Mouse (Mus musculus): ENCODE results near the gene Smarca5. TPM values are rescaled to one million over a fixed set of nuclear protein-coding genes. Genes with fewer than 3 reads are reported as not detected.
"Not testable (repeated sequence)": the region's sequence is repeated elsewhere in the genome, so short reads cannot be mapped to it uniquely, and the experiment has no call there.

The Smarca5 gene
- polyA plus RNA-seq (2015; fragmentation: Nextera tagmentation; extraction: Ambion mirVana): 50.3 and 63.6 TPM in 2 replicates

- peak; percentile 90 for ATAC-seq (ENCODE audit: insufficient number of reproducible peaks, low FRiP score, low TSS enrichment, low read depth)
- peak within 1 kb of the TSS; percentile 94 for H3K9ac ChIP-seq
- peaks cover 12% of the 10 kb centered on the region for H3K4me1 ChIP-seq
- H3K9me3 ChIP-seq, H3K27me3 ChIP-seq: not testable (repeated sequence)
- WGBS: under 1% methylated on average over 87 of the region's 91 CpGs
- H3K4me3 ChIP-seq: peak within 1 kb of the TSS; percentile 95
- peak within 1 kb of the TSS; percentile 99 for H3K27ac ChIP-seq
- peaks cover 11% of the 10 kb centered on the region; the same call in 1 of the 2 replicates for H3K36me3 ChIP-seq
- H3K4me2 ChIP-seq: peak within 1 kb of the TSS; percentile 87
Measured at GRCm38 (mm10) chr8:80739155-80739924, at the start of gene Smarca5. Gene Smarca5, minus strand, starts transcription at chr8:80739497.

GRCm38 (mm10) chr8:80784559-80784958, 45.3 kb upstream of the Smarca5 start:
- no peak overlapping the region for H3K27ac ChIP-seq
- no peak for ATAC-seq (ENCODE audit: insufficient number of reproducible peaks, low FRiP score, low TSS enrichment, low read depth)
- no peaks in the 10 kb centered on the region for H3K9me3 ChIP-seq
- H3K4me2 ChIP-seq: no peak overlapping the region
- no peaks in the 10 kb centered on the region for H3K27me3 ChIP-seq
- no peak overlapping the region for H3K9ac ChIP-seq
- no peak overlapping the region for H3K4me3 ChIP-seq
- H3K36me3 ChIP-seq: peaks cover 62% of the 10 kb centered on the region
- 0 out of 2 replicates have a peak, but pooled peaks cover 3% of the 10 kb centered on the region for H3K4me1 ChIP-seq
- 90% methylated on average over 9 of the region's 9 CpGs for WGBS

DNA sequence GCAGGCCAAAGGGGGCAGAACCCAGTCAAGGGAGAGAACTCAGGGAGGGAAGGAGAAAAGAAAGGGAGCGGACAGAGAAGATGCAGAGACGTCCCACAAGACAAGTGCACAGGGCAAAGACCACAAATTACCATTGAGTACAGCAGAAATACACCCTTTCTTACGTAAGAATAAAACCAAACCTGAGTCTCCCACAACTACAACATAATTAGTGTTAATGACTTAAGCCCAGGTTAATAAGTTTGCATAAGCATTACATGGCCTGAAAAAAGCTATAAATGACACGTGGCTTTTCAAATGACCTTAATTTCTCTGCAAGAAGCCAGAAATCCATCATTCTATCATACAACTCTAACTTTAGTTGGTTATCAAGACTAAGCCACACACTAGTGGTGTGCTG, 44.0 kb upstream of the Smarca5 start:
- H3K4me3 ChIP-seq: no peak overlapping the region
- no peaks in the 10 kb centered on the region for H3K9me3 ChIP-seq
- H3K27ac ChIP-seq: no peak overlapping the region
- H3K27me3 ChIP-seq: no peaks in the 10 kb centered on the region
- 86% methylated on average over 4 of the region's 4 CpGs for WGBS
- no peak overlapping the region for H3K9ac ChIP-seq
- H3K4me2 ChIP-seq: no peak overlapping the region
- ATAC-seq (ENCODE audit: insufficient number of reproducible peaks, low FRiP score, low TSS enrichment, low read depth): no peak
- 0 out of 2 replicates have a peak, but pooled peaks cover 3% of the 10 kb centered on the region for H3K4me1 ChIP-seq
- peaks cover 61% of the 10 kb centered on the region for H3K36me3 ChIP-seq

DNA sequence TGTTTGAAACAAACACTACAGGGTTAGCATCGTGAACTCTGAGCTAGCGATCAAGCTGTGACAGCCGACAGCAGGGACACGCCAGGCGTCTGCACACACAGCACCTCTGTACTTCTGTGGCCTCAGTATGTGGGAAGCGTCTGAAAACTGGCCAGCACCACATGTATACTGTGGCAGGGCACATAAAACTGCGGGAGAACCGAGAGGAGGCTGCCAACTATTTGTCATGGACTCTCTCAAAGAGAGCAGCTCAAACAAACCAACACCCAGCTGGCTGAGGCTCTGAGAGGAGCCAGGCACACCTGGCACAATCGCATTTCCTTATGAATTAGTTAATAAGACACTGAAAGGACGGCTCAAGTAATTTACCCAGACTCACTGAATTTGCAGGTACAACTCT, 42.0 kb upstream of the Smarca5 start:
- peak; percentile 48; the same call in 1 of the 2 replicates for ATAC-seq (ENCODE audit: insufficient number of reproducible peaks, low FRiP score, low TSS enrichment, low read depth)
- Histone ChIP-seq H3K9me3 (no peaks in the 10 kb centered on the region), H3K27ac (peak overlapping the region; percentile 9)

DNA sequence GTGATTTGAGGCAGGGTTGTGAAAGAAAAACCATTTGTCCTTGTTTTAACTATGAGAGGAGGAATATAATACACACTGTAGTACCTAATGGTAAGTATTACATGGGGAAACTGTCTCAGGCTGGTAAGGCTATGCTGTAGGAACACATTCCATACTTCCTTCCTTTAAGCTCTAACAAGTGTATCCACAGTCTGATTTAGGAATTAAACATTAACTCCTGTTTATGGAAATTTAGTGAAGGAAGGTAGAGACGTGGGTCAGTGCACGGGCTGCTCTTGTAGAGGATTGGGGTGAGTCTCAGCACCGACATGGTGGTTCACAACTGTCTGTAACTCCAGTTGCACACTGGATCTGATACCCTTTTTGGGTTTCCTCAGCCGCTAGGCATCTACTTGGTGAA, 41.0 kb upstream of the Smarca5 start:
- H3K27me3 ChIP-seq: no peaks in the 10 kb centered on the region
- H3K9me3 ChIP-seq: no peaks in the 10 kb centered on the region
- no peak overlapping the region for H3K9ac ChIP-seq
- 0 out of 2 replicates have a peak, but pooled peaks cover 3% of the 10 kb centered on the region for H3K4me1 ChIP-seq
- H3K4me3 ChIP-seq: no peak overlapping the region
- H3K36me3 ChIP-seq: peaks cover 65% of the 10 kb centered on the region
- WGBS: 91% methylated on average over 4 of the region's 4 CpGs
- no peak overlapping the region for H3K27ac ChIP-seq
- no peak overlapping the region for H3K4me2 ChIP-seq
- no peak for ATAC-seq (ENCODE audit: insufficient number of reproducible peaks, low FRiP score, low TSS enrichment, low read depth)

More for the DNA sequence above, 42.0 kb upstream of the Smarca5 start:
- WGBS: 56% methylated on average over 10 of the region's 10 CpGs
- Histone ChIP-seq H3K4me1 (0 out of 2 replicates have a peak, but pooled peaks cover 3% of the 10 kb centered on the region), H3K9ac (no peak overlapping the region), H3K27me3 (no peaks in the 10 kb centered on the region), H3K36me3 (peaks cover 67% of the 10 kb centered on the region), H3K4me3 (no peak overlapping the region), H3K4me2 (no peak overlapping the region)

GRCm38 (mm10) chr8:80776436-80776835, 37.1 kb upstream of the Smarca5 start:
- peaks cover 57% of the 10 kb centered on the region for H3K36me3 ChIP-seq
- no peak overlapping the region for H3K9ac ChIP-seq
- 70% methylated on average over 8 of the region's 8 CpGs for WGBS
- no peaks in the 10 kb centered on the region for H3K9me3 ChIP-seq
- no peak overlapping the region for H3K27ac ChIP-seq
- H3K4me1 ChIP-seq: 0 out of 2 replicates have a peak, but pooled peaks cover 2% of the 10 kb centered on the region
- no peaks in the 10 kb centered on the region for H3K27me3 ChIP-seq
- no peak for ATAC-seq (ENCODE audit: insufficient number of reproducible peaks, low FRiP score, low TSS enrichment, low read depth)
- H3K4me2 ChIP-seq: no peak overlapping the region
- no peak overlapping the region for H3K4me3 ChIP-seq

DNA sequence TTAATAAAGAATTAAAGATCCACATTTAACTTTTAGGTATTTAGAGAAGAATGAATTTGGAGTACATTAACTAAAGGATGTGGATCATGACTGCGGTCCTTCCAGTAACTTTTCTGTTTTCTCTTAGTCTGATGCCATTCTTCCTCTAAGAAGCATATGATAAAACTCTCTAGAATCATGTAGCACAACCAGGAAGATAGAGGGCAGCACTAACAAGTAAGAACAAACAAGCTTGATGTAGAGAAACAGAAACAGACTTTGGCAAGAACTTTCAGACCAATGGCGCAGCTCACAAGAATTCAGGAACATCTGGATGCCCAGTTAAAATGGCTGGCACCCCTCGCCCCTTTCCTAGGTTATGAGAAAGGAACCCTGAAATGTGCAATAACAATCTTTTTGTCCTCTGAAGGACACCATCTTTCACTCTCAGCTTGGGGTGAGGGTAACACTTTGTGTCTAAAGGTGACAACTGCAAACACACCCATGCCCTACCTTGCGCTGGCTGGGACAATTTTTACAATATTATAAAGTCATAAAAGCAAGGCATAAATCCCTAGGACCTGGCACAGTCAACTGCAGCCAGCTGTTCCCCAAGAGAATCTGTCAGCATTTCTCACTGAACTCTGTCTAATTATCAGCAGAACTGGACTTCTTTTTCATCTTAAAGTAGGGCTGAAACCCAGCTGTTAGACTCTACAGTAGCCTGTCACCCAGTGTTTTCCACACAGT, 33.6 kb upstream of the Smarca5 start:
- Histone ChIP-seq H3K4me1 (no peaks in the 10 kb centered on the region), H3K4me3 (no peak overlapping the region), H3K27me3 (no peaks in the 10 kb centered on the region), H3K9me3 (no peaks in the 10 kb centered on the region), H3K9ac (no peak overlapping the region), H3K36me3 (peaks cover 65% of the 10 kb centered on the region), H3K4me2 (no peak overlapping the region), H3K27ac (no peak overlapping the region)
- 66% methylated on average over 4 of the region's 4 CpGs for WGBS
- no peak for ATAC-seq (ENCODE audit: insufficient number of reproducible peaks, low FRiP score, low TSS enrichment, low read depth)

GRCm38 (mm10) chr8:80768451-80768850, 29.2 kb upstream of the Smarca5 start:
- 95% methylated on average over 6 of the region's 6 CpGs for WGBS
- ATAC-seq (ENCODE audit: insufficient number of reproducible peaks, low FRiP score, low TSS enrichment, low read depth): no peak

DNA sequence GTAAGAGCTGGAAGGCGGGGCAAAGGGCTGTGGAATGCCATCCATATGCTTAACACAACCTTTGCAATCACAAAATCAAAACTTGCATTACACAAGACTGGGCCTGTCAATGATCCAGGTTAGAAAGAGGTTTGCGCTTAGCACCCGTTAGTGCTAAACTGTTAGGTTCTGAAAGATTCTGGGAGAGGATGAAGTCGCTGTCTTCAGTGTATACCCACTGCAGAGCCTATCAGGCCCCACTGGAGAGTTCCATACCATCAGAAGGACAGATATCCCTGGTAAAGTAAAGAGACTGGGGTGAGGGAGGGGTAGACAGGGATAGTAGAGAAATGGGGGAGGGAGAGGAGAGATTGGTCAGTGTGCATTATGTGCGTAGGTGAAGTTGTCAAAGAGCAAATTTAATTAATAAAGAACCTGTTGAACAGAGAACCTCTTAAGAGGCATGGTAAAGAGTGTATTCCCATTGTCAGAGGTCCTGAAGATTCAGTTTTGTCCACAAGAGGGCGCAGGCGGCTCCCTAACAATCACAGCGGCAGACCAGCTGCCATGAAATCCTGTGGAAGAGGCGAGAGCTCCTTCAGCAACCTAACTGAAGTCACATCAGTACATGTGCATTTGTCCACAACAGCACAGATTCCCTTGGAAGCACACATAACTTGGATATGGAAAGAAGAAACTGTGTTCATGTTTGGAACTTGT, 13.9 kb upstream of the Smarca5 start:
- Histone ChIP-seq H3K27me3 (no peaks in the 10 kb centered on the region), H3K4me3 (no peak overlapping the region), H3K36me3 (no peaks in the 10 kb centered on the region), H3K9ac (no peak overlapping the region), H3K4me1 (no peaks in the 10 kb centered on the region), H3K4me2 (no peak overlapping the region), H3K27ac (no peak overlapping the region), H3K9me3 (no peaks in the 10 kb centered on the region)
- WGBS: 27% methylated on average over 9 of the region's 9 CpGs
- ATAC-seq (ENCODE audit: insufficient number of reproducible peaks, low FRiP score, low TSS enrichment, low read depth): no peak

More at GRCm38 (mm10) chr8:80768451-80768850, 29.2 kb upstream of the Smarca5 start:
- Histone ChIP-seq H3K36me3 (peaks cover 65% of the 10 kb centered on the region), H3K9ac (no peak overlapping the region), H3K4me1 (no peaks in the 10 kb centered on the region), H3K4me3 (no peak overlapping the region), H3K27me3 (no peaks in the 10 kb centered on the region), H3K9me3 (no peaks in the 10 kb centered on the region), H3K27ac (no peak overlapping the region), H3K4me2 (no peak overlapping the region)

GRCm38 (mm10) chr8:80752429-80752828, 13.1 kb upstream of the Smarca5 start:
- no peak overlapping the region for H3K27ac ChIP-seq
- H3K9ac ChIP-seq: no peak overlapping the region
- no peaks in the 10 kb centered on the region for H3K9me3 ChIP-seq
- WGBS: 75% methylated on average over 7 of the region's 7 CpGs
- no peak overlapping the region for H3K4me3 ChIP-seq
- no peaks in the 10 kb centered on the region for H3K36me3 ChIP-seq
- H3K4me1 ChIP-seq: no peaks in the 10 kb centered on the region
- H3K27me3 ChIP-seq: no peaks in the 10 kb centered on the region
- no peak for ATAC-seq (ENCODE audit: insufficient number of reproducible peaks, low FRiP score, low TSS enrichment, low read depth)
- no peak overlapping the region for H3K4me2 ChIP-seq

GRCm38 (mm10) chr8:80749091-80749490, 9.8 kb upstream of the Smarca5 start:
- no peaks in the 10 kb centered on the region for H3K36me3 ChIP-seq
- 87% methylated on average over 4 of the region's 4 CpGs for WGBS
- H3K27ac ChIP-seq: no peak overlapping the region
- H3K4me2 ChIP-seq: no peak overlapping the region
- ATAC-seq (ENCODE audit: insufficient number of reproducible peaks, low FRiP score, low TSS enrichment, low read depth): no peak
- no peaks in the 10 kb centered on the region for H3K4me1 ChIP-seq
- H3K4me3 ChIP-seq: no peak overlapping the region
- H3K9ac ChIP-seq: no peak overlapping the region
- no peaks in the 10 kb centered on the region for H3K27me3 ChIP-seq
- no peaks in the 10 kb centered on the region for H3K9me3 ChIP-seq
